Mouse (Mus musculus) small intestine, adult 2 months (tissue): Measurements from ENCODE around the gene Copb1.

Experiments used
- CTCF ChIP-seq: fragments of 200-500 bp; IDR thresholded peaks from 2 replicates; pipeline ENCODE4 v1.5.1; 2012; ENCODE audit warnings: low read depth, mild to moderate bottlenecking, control low read depth, inconsistent platforms, low read length, moderate library complexity, mixed read lengths; ENCODE audit not compliant: insufficient replicate concordance, insufficient read length; ENCODE audit errors: extremely low read depth
- POLR2A ChIP-seq: fragments of 200-500 bp; IDR thresholded peaks from 2 replicates; pipeline ENCODE4 v1.6.1; 2012; ENCODE audit warnings: low read depth, mild to moderate bottlenecking, control low read depth, inconsistent platforms, low read length, moderate library complexity

GRCm38 (mm10) chr7:114216908-114217307 lies 37.6 kb downstream of the Copb1 start:
- TF ChIP-seq CTCF: no peak
- no peak for TF ChIP-seq POLR2A
